Mouse (Mus musculus) cerebellum, postnatal 25 days (tissue): ENCODE measurements around the gene Gm20708.
"Not testable (repeated sequence)": the region's sequence is repeated elsewhere in the genome, so short reads cannot be mapped to it uniquely, and the experiment has no call there.

ENCODE experiments used
- DNase-seq, 2 experiments: peaks; one replicate each; pipeline ENCODE4 v3.0.0; 2021; ENCODE audit warnings: mixed read lengths in 2 of 2

Gm20708 gene

GRCm38 (mm10) chr11:117813867-117814266, 4.4 kb downstream of the Gm20708 start:
- DNase-seq = no peak

- DNase-seq = no peak
Measured at GRCm38 (mm10) chr11:117814704-117815366, 5.4 kb downstream of the Gm20708 start.

GRCm38 (mm10) chr11:117815850-117816249, 6.4 kb downstream of the Gm20708 start:
- not testable (repeated sequence) for DNase-seq

GRCm38 (mm10) chr11:117816389-117816996, 7.0 kb downstream of the Gm20708 start:
- DNase-seq = no peak

GRCm38 (mm10) chr11:117819095-117819494, 9.6 kb downstream of the Gm20708 start:
- peak; percentile 22 to 41 for DNase-seq

- no peak for DNase-seq
Measured at GRCm38 (mm10) chr11:117820173-117820572, 10.7 kb downstream of the Gm20708 start.

GRCm38 (mm10) chr11:117821868-117822267, 12.4 kb downstream of the Gm20708 start:
- DNase-seq = no peak

GRCm38 (mm10) chr11:117822728-117823241, 13.3 kb downstream of the Gm20708 start:
- no peak for DNase-seq

GRCm38 (mm10) chr11:117823411-117823810, 13.9 kb downstream of the Gm20708 start:
- DNase-seq = no peak

- peak; percentile 86 to 87 for DNase-seq
Measured at GRCm38 (mm10) chr11:117824060-117824969, 14.8 kb downstream of the Gm20708 start.

- no peak for DNase-seq
Measured at GRCm38 (mm10) chr11:117825333-117826101, 16.0 kb downstream of the Gm20708 start, which contains the start of the genes Afmid and Tk1. TSS of gene Afmid (plus strand) at chr11:117825924. TSS of gene Tk1 (minus strand) at chr11:117826092.

- DNase-seq = no peak
Measured at GRCm38 (mm10) chr11:117826164-117826563, 16.7 kb downstream of the Gm20708 start.

GRCm38 (mm10) chr11:117826916-117827315, 17.4 kb downstream of the Gm20708 start:
- no peak for DNase-seq

GRCm38 (mm10) chr11:117827386-117827785, 17.9 kb downstream of the Gm20708 start:
- no peak for DNase-seq

- DNase-seq = no peak
Measured at GRCm38 (mm10) chr11:117828149-117828887, 18.9 kb downstream of the Gm20708 start.

- DNase-seq = peak; percentile 34 to 41
Measured at GRCm38 (mm10) chr11:117828888-117829604, 19.6 kb downstream of the Gm20708 start.

GRCm38 (mm10) chr11:117829671-117830215, 20.3 kb downstream of the Gm20708 start:
- DNase-seq = no peak

GRCm38 (mm10) chr11:117830401-117830800, 20.9 kb downstream of the Gm20708 start:
- no peak for DNase-seq

- DNase-seq = peak; percentile 48 to 76
Measured at GRCm38 (mm10) chr11:117832086-117832969, 22.9 kb downstream of the Gm20708 start.
